Mouse (Mus musculus): Measurements from ENCODE around the gene 9330161L09Rik.
"Not testable (repeated sequence)": the region's sequence is repeated elsewhere in the genome, so short reads cannot be mapped to it uniquely, and the experiment has no call there.

DNA sequence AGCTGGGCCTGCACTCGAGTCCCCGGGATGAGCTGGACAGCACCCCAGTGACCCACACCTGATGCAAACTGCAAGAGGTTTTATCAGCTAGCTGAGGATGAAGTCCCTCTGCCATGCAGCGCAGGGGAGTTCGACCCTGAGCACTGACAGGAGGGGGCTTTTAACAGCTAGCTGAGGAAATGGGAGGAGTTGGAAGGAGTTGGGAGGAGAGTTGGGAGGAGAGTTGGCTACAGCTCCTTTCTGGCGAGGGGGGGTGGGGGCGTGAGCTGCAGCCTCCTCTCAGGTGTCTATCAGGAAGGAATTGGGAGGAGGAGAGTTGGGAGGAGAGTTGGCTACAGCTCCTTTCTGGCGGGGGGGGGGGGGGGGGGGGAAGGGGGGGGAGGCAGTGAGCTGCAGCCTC lies 36.6 kb upstream of the 9330161L09Rik start:
- TF ChIP-seq POLR2A (IDR thresholded peaks at IDR 0.05; ENCODE audit: borderline replicate concordance, extremely low read depth, low read depth, low read length); CTCF (IDR thresholded peaks at IDR 0.05; ENCODE audit: insufficient read depth, low read length): not testable (repeated sequence)

Data from lung, adult 2 months (tissue).